Mouse (Mus musculus) heart, adult 2 months (tissue): ENCODE measurements around the gene Dlgap3. TPM values are rescaled to one million over a fixed set of nuclear protein-coding genes. Genes with fewer than 3 reads are reported as not detected.
A peak's percentile ranks its signal among the peaks of the same experiment; 100 is the strongest.

ENCODE experiments used
- DNase-seq, 2 experiments: peaks; one replicate each; pipeline ENCODE4 v3.0.0; 2021
- H3K27ac ChIP-seq: fragments of 200-600 bp; 2 replicates; pipeline ENCODE4 v1.8.1; 2022
- H3K27me3 ChIP-seq: fragments of 200-500 bp; 2 replicates; pipeline ENCODE4 v1.6.1; 2012; ENCODE audit warnings: mild to moderate bottlenecking, low read length, inconsistent platforms, mixed read lengths; ENCODE audit not compliant: control insufficient read depth, insufficient read depth
- H3K36me3 ChIP-seq: fragments of 200-500 bp; 2 replicates; pipeline ENCODE4 v1.6.1; 2012; ENCODE audit warnings: low read length, inconsistent platforms; ENCODE audit not compliant: control insufficient read depth, insufficient read depth
- H3K4me1 ChIP-seq: fragments of 200-500 bp; 2 replicates; pipeline ENCODE4 v1.6.1; 2011; ENCODE audit warnings: low read length; ENCODE audit not compliant: control insufficient read depth, insufficient read depth
- H3K4me3 ChIP-seq: fragments of 200-600 bp; 2 replicates; pipeline ENCODE4 v1.8.1; 2022
- H3K79me2 ChIP-seq: fragments of 200-500 bp; replicated peaks from 2 replicates; pipeline ENCODE4 v1.6.1; 2012; ENCODE audit warnings: mild to moderate bottlenecking, inconsistent platforms, low read length, moderate library complexity, mixed read lengths; ENCODE audit not compliant: control insufficient read depth, insufficient read depth
- H3K9ac ChIP-seq: fragments of 200-500 bp; 2 replicates; pipeline ENCODE4 v1.6.1; 2012; ENCODE audit warnings: low read depth, mild to moderate bottlenecking, control low read depth, inconsistent platforms, low read length, mixed read lengths
- CTCF ChIP-seq: fragments of 200-600 bp; IDR thresholded peaks from 2 replicates; pipeline ENCODE4 v1.8.1; 2022; ENCODE audit warnings: antibody characterized with exemption, mild to moderate bottlenecking, moderate library complexity
- EP300 ChIP-seq: fragments of 200-500 bp; IDR thresholded peaks from 2 replicates; pipeline ENCODE4 v1.6.1; 2011; ENCODE audit warnings: low read depth, low read length, control low read depth; ENCODE audit not compliant: insufficient read depth
- POLR2A ChIP-seq: fragments of 200-500 bp; IDR thresholded peaks from 2 replicates; pipeline ENCODE4 v1.6.1; 2011; ENCODE audit warnings: mild to moderate bottlenecking, low read depth, low read length, control low read depth; ENCODE audit not compliant: insufficient read depth
- WGBS: fragments of 180-500 bp; shearing (Covaris S2); methylation state at CpG from one replicate; pipeline ENCODE4 v1.1.7; 2018; 5-methylcytosine and 5-hydroxymethylcytosine counted together
- intact Hi-C: fragments of 180-260 bp; cut with DNase I; formaldehyde crosslinking; loops from one replicate; pipeline ENCODE4 v1.15.1; 2025
- polyA plus RNA-seq: library from polyadenylated mRNA; depleted of rRNA; stranded (reverse); fragments of >200 nt; gene quantifications from 2 replicates; pipeline ENCODE4 v1.2.3, GENCODE M21; 2012
- total RNA-seq, 2 experiments: library from RNA; stranded (reverse); gene quantifications; 2 replicates each; pipeline ENCODE4 v1.2.3; 2021

Dlgap3 gene
- total and polyA plus RNA-seq, 3 experiments: 0.20 to 0.21 (median 0.21) TPM

DNA sequence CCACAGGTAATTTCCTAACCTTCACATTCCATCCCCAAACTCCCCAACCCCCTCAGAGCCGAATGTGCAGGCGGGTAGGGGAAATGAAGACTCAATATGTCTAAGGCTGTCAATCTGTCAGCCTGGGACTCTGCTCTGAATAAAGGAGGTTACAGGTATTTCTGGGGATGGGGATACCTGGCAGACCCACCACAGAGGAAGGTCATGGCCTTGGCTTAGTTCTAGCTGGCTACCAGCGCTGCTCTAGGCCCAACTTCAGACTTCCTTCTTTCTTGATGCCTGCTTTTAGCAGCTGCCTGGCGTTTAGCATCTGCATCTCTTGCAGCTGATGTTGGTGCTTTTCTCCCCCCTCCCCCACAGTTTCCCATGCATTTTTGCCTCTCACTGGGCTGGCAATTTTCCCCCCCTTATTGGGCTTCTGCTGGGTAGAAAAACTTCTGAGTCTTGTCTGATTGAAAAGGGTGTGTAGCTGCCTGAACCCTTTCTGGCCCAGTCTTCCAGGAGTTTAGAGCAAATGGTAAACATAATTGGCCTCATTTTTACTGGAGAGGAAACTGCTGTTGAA is 2.4 kb downstream of the Dlgap3 start:
- no peak overlapping the region for H3K4me3 ChIP-seq
- no peaks in the 10 kb centered on the region for H3K79me2 ChIP-seq
- TF ChIP-seq POLR2A (no peak), EP300 (no peak), CTCF (no peak)
- H3K27ac ChIP-seq: no peak overlapping the region
- H3K4me1 ChIP-seq: peaks cover 2% of the 10 kb centered on the region; the same call in 1 of the 2 replicates
- peaks cover 11% of the 10 kb centered on the region for H3K27me3 ChIP-seq
- intact Hi-C loops: no loop called here
- H3K9ac ChIP-seq: no peak overlapping the region
- no peaks in the 10 kb centered on the region for H3K36me3 ChIP-seq
- 47% methylated on average over 4 of the region's 4 CpGs for WGBS
- no peak for DNase-seq

- Histone ChIP-seq H3K27me3 (peaks cover 9% of the 10 kb centered on the region), H3K79me2 (no peaks in the 10 kb centered on the region), H3K4me3 (no peak overlapping the region), H3K27ac (no peak overlapping the region), H3K9ac (no peak overlapping the region), H3K4me1 (peaks cover 2% of the 10 kb centered on the region; the same call in 1 of the 2 replicates), H3K36me3 (no peaks in the 10 kb centered on the region)
- WGBS: 24% methylated on average over 7 of the region's 7 CpGs
- no peak for DNase-seq
- no peak for TF ChIP-seq CTCF
- no peak for TF ChIP-seq EP300
- no peak for TF ChIP-seq POLR2A
- intact Hi-C loops: no loop called here
Observed at GRCm38 (mm10) chr4:127172119-127172518, 3.1 kb downstream of the Dlgap3 start.

DNA sequence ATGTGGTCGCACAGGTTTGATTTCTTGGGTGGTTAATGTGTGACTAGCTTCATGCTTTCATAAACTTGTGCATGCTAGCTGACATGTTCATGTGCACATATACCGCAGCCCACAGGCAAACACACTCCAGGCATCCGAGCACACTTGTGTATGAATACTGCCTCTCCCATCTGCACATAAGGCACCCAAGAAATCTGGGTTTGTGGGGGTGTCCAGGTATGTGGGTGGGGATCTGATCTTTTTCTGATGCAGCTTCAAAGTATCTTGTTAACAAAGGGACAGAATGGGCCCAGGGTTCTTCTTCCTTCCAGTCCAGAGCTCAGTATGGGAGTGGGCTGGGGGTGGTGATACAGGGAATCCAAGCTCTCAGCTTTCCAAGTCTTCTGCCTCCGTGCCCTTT is 3.6 kb downstream of the Dlgap3 start:
- H3K4me3 ChIP-seq: no peak overlapping the region
- whole genome bisulfite sequencing: 58% methylated on average over 4 of the region's 4 CpGs
- H3K79me2 ChIP-seq: no peaks in the 10 kb centered on the region
- intact Hi-C loops: no loop called here
- DNase-seq: no peak
- H3K27ac ChIP-seq: no peak overlapping the region
- peaks cover 9% of the 10 kb centered on the region for H3K27me3 ChIP-seq
- no peaks in the 10 kb centered on the region for H3K36me3 ChIP-seq
- peaks cover 2% of the 10 kb centered on the region; the same call in 1 of the 2 replicates for H3K4me1 ChIP-seq
- TF ChIP-seq POLR2A: no peak
- no peak for TF ChIP-seq CTCF
- no peak for TF ChIP-seq EP300
- H3K9ac ChIP-seq: no peak overlapping the region

DNA sequence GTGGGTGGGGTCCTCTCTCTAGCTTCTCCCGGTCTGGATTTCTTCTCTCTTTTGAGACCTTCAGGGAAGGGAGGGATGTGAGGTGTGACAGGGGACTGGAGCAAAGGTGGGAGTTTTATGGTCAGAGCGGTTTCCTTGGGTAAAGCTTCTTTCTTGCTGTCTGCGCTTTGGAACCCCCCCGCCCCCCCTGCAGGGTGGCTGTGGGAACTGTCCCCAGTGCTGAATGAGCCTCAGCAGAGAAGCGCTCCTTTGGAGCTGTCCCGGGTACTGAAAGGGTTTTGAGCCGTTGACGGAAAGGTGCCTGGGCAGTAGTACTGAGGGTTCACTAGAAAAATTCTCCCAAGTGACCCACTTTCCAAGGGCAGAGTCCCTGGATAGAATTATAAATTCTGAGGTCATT is 4.5 kb downstream of the Dlgap3 start:
- TF ChIP-seq CTCF: no peak
- TF ChIP-seq POLR2A: no peak
- no peak for TF ChIP-seq EP300
- under 1% methylated on average over 8 of the region's 8 CpGs for WGBS
- H3K4me3 ChIP-seq: no peak overlapping the region
- H3K9ac ChIP-seq: no peak overlapping the region
- peaks cover 2% of the 10 kb centered on the region; the same call in 1 of the 2 replicates for H3K4me1 ChIP-seq
- peaks cover 8% of the 10 kb centered on the region for H3K27me3 ChIP-seq
- DNase-seq: peak; percentile 31 to 52
- intact Hi-C loops: no loop called here
- H3K79me2 ChIP-seq: no peaks in the 10 kb centered on the region
- H3K36me3 ChIP-seq: no peaks in the 10 kb centered on the region
- no peak overlapping the region for H3K27ac ChIP-seq

DNA sequence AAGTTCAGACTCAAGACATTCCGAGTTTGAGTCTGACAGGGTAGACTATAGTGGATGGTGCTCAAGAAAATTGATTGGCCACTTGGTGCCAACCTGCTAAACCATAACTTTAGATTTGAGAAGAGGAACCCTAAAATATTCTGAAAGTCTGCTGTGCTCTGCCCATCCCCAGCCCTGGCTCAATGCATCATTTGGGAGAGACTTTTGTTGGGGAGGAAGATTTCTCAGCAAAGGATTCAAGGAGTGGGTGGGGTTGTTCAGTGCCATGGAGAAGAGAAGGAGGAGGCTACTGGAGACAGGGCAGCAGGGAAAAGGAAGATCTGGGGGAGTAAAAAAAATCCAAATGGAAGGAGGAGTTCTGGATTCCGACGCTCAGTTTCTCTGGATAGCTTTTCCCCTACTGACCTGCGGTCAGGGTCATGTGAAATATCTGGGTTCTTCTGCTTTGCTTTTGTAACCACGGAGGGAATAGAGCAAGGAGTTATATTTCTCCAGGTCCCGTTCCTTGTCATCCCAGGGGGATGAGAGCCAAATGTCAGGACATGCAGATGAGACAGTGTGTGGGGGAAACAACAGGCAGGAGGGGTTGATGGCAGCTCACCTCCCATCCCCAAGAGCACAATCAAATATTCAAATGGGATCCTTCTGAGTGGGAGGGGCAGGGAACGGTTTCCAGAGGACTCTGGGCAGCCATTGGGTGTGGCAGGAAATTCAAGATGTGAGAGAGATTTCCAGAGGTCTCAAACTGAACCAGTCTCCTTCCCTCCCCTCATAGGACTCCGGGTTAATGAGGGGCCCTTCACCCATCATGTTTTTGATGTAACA is 5.3 kb downstream of the Dlgap3 start:
- Histone ChIP-seq H3K4me3 (no peak overlapping the region), H3K4me1 (peaks cover 2% of the 10 kb centered on the region; the same call in 1 of the 2 replicates), H3K27me3 (peaks cover 5% of the 10 kb centered on the region), H3K36me3 (no peaks in the 10 kb centered on the region), H3K27ac (no peak overlapping the region), H3K9ac (no peak overlapping the region), H3K79me2 (no peaks in the 10 kb centered on the region)
- DNase-seq: no peak
- intact Hi-C loops: no loop called here
- WGBS: 56% methylated on average over 8 of the region's 8 CpGs
- TF ChIP-seq CTCF (no peak), EP300 (no peak), POLR2A (no peak)

DNA sequence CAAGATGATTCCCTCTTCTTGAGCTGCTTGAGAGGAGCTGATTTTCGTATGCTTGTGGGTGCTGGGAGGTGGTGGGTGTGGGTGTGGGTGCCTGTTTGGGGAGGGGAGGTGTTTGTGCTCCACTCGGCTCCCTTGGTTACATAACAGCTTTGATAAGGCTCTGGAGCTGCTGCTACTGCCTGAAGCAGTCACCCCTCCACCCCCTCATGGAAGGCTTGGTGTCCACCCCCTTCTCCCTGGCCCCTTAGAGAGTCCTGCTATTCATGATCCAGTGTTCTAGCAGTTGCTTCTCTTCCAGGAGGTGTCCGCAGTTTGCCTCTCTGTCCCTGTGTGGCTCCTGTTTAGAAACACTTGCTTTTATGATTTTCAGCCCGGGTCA is 5.9 kb downstream of the Dlgap3 start:
- H3K79me2 ChIP-seq: no peaks in the 10 kb centered on the region
- no peaks in the 10 kb centered on the region for H3K4me1 ChIP-seq
- WGBS: 52% methylated on average over 4 of the region's 4 CpGs
- H3K27me3 ChIP-seq: no peaks in the 10 kb centered on the region
- intact Hi-C loops: no loop called here
- H3K36me3 ChIP-seq: no peaks in the 10 kb centered on the region
- H3K4me3 ChIP-seq: no peak overlapping the region
- no peak overlapping the region for H3K9ac ChIP-seq
- no peak for DNase-seq
- no peak for TF ChIP-seq CTCF
- TF ChIP-seq POLR2A: no peak
- no peak for TF ChIP-seq EP300
- no peak overlapping the region for H3K27ac ChIP-seq
